Mouse (Mus musculus): ENCODE data around the gene Nub1.

Nub1 gene

DNA sequence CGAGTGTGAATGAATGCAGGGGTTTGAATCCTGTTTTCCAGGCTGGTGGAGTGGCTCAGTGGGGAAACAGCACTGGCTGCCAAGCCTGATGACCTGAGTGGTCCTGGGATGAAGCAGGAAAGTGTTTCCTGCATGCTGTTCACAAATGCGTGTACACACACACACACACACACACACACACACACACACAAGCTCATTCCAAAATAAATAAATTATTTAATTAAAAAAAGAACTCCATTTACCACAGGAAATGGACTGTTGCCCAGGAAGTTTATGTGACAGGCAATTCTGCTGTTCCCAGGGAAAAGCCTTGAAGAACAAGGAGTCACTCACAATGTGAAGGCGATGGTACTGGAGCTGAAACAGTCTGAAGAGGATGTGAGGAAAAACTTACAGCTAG lies 11.4 kb downstream of the Nub1 start:
- DNase-seq (ENCODE audit: low read depth, low spot score), result no peak

DNA sequence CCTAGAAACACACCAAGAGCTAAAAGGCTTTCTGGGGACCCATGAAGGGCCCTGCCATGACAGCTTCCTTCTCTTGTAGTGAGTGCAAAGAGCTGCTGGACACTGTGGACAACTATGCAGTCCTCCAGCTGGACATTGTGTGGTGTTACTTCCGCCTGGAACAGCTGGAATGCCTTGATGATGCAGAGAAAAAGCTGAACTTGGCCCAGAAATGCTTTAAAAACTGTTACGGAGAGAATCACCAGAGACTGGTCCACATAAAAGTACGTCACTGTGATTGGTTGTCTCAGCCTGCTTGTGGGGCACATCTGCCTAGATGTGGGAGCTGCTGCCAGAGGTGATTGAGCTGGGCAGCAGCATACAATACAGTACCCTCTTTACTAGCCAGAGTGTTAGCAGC lies 15.9 kb downstream of the Nub1 start:
- DNase-seq (ENCODE audit: low read depth, low spot score), result no peak

DNA sequence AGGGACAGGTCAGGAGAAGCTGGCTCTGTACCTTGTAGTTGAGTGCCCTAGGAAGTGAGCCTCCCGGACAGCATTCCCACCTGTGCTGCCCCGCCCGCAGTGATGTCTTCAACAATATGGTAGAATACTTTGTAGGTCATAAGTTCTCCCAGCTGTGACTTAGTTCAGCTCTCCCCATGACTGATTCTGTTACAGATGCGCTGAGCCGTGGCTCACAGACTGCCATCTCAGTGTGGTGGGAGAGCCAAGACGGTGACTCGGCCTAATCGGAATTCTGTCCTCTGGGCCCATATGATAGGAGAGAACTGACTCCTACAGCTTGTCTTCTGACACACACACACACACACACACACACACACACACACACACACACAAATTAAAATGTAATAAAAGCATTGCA lies 19.3 kb downstream of the Nub1 start:
- DNase-seq (ENCODE audit: low read depth, low spot score), result no peak

DNA sequence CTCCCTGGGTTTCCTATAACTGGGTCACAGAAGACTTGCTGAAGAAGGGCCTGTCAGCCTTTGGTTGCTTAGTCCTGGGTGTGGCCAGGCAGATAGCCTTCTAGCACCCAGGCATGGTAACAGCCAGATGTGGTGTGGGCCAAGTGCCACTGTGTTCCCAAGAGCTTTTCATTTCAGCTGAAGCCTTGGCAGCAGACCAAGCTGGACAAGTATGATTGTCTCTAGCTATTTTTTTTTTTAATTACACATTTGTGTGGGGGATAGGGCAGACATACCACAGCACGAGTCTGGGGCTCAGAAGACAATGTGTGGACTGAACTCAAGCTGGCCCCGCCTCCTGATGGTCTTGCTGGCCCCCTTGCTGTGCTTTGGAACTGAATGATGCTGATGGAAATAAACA lies 24.6 kb downstream of the Nub1 start:
- DNase-seq (ENCODE audit: low read depth, low spot score), result no peak

DNA sequence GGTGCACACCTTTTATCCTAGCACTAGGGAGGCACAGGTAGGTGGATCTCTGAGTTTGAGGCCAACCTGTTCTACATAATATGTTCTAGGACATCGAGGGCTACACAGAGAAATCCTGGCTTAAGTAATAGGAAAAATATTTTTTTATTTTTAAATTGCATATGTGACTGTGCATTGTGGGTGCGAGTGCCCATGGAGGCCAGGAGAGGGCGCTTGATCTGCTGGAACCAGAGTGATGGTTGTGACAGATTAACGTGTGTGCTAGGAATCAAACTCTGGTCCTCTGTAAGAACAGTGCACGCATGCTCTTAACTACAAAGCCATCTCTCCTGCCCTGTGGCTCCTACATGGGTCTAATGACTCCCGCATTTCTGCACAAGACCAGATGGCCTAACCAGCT lies 26.3 kb downstream of the Nub1 start:
- DNase-seq (ENCODE audit: low read depth, low spot score), result no peak

DNA sequence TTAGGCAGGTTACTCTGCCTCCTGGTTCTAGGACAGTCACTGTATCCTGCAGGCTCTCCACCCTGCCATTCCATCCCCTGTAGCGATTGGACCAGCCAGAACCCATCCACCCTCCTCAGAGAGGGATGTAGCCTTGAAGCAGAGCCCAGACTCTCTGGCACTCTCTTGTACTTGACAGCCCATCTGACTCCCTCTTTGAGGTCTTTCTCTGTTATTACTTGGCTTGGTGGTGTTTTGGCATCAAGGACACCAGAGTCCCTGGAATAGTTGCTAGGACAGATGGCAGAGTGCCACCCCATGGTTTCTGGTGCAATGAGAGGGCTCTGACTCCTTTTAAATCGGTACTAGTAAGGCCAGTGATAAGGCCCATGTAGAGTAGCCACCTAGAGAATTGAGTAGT lies 27.9 kb downstream of the Nub1 start:
- DNase-seq (ENCODE audit: low read depth, low spot score), result peak; percentile 34

DNA sequence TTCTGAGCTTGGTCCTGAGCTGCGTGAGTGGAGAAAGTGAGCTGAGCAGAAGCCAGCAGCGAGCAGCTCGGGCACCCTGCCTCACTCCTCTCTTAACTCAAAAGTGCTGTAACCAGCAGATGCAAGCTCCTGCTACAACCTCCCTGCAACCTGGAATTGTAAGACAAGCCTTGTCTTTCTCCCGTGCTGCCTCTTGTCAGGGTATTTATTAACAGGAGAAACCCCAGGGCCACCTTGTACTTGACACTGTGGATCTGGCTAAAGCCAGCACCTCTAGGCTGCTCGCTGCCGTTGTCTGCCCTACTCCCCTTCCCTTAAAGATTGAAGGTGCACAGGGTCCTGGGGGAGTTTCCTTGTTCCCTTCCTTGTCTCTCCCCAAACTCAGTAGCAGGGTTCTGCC lies 28.7 kb downstream of the Nub1 start:
- no peak for DNase-seq (ENCODE audit: low read depth, low spot score)

DNA sequence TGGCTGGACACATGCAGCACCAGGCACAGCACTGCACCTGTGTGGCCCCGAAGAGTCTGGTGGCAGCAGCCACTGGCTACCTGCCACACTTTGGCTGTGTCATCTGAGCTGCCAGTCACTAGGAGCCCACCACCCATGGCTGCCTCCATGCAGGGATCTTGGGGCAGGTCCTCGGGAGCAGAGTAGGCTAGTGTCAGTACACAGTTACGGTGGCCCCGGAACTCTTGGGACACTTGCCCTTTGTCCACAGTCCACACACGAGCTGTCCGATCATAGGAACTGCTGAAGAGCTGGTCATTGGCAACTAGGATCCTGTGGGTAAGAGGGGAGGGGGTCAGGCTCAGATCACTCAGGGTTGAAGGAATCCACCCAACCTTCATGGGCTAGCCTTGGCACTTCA lies 32.7 kb downstream of the Nub1 start:
- no peak for DNase-seq (ENCODE audit: low read depth, low spot score)

DNA sequence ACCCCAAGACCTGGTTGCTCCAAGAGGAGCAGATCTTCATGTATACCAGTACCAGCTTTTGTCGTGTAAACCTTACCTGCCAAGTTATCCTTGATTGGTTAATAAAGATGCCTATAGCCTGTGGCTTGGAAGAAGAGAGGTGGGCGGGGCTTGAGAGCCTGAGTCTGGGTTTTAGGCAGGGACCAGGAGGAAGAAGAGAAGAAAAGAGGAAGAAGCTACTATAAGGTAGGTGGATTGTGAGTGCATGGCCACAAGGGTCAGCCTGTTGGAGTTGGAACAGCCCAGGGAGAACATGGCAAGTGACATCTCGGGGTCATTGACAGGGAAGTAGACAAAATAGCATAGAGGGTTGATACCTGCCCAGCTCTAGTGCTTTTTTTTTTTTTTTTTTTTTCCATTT lies 34.5 kb downstream of the Nub1 start:
- no peak for DNase-seq (ENCODE audit: low read depth, low spot score)

DNA sequence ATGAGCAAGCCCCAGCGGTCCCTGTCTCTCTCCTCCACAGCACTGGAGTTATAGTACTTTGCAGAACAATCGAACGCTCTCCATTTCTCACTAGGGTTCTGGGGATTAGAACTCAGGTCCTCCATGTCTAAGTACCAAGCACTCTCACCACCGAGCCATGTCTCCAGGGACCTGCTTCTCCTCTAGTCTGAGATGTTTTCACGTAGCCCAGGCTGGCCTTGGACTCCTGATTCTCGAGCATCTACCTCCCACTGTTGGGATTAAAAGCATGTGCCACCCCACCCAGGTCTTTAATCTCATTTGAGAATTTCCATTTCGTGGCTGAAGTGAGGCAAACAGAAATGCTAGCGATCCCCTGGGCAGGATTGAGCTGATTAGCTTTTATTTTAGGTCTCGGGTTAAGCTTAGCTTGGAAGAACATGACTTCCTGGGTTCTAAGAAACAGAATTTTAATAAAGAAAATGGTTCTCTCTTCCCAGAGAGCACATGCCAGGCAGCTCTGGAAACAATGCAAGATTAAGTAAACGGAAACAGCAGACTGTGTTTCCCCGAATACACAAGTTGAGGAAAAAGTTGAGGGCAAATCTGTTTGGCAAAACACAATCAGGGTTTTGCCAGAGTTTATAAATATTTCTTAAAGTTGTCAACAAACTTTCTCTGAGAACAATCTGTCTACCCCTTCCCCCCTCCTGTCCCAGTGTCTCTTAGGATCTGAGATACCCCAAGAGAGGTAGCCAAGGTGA lies 38.4 kb downstream of the Nub1 start:
- no peak for DNase-seq (ENCODE audit: low read depth, low spot score)

DNA sequence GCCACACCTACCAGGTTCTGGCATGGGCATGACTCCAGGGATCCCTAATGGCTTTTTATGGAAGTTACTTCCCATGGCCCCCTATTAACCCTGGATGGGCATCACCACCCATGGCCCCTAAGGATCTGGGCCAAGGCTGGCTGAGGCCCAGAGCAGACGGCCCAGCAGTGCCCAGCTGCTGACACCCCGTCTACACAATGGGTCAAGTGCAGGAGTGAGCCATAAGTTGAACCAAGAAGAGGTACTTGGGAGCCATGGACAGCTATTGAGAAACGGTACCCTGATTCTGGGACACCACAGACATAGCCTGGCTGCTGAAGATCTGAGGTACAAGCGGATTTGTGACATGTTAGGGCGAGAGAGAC lies 38.9 kb downstream of the Nub1 start:
- DNase-seq (ENCODE audit: low read depth, low spot score), result no peak

DNA sequence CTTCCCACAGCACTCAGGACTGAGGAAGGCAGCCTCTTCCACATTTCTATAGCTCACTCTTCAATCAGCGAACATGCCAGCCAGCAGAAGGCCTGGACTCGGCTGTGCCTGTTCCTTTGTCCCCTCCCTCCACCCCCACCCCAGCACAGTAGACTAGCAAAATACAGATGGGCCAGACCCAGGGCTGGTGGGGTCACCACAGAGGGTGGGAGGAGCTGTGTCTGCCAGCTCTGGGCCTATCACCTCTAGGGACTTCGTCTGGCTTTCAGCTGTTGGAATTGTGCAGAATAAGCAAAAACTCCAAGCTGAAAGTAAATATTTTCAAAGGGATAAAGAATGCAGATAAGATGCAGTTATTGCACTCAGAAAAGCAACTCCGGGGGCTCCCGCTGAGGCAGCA lies 39.5 kb downstream of the Nub1 start:
- no peak for DNase-seq (ENCODE audit: low read depth, low spot score)

DNA sequence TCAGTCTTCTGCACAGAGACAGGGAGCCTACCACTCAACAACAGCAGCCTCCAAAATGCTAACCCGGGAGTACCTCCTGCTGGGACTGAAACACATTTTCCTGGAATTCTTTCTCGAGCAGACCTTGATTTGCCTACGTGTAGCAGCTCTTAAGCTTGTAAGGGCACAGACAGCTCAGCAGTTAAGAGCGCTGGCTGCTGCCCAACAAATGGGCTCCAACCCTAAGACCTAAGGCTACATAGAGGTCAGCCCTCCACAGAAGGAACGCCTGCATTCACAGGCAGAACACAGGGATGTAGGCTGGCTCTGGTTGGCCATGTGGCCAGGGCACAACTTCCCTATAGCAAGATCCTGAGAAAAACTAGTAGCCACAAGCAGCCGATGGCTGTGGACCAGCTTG lies 40.6 kb downstream of the Nub1 start:
- no peak for DNase-seq (ENCODE audit: low read depth, low spot score)

DNA sequence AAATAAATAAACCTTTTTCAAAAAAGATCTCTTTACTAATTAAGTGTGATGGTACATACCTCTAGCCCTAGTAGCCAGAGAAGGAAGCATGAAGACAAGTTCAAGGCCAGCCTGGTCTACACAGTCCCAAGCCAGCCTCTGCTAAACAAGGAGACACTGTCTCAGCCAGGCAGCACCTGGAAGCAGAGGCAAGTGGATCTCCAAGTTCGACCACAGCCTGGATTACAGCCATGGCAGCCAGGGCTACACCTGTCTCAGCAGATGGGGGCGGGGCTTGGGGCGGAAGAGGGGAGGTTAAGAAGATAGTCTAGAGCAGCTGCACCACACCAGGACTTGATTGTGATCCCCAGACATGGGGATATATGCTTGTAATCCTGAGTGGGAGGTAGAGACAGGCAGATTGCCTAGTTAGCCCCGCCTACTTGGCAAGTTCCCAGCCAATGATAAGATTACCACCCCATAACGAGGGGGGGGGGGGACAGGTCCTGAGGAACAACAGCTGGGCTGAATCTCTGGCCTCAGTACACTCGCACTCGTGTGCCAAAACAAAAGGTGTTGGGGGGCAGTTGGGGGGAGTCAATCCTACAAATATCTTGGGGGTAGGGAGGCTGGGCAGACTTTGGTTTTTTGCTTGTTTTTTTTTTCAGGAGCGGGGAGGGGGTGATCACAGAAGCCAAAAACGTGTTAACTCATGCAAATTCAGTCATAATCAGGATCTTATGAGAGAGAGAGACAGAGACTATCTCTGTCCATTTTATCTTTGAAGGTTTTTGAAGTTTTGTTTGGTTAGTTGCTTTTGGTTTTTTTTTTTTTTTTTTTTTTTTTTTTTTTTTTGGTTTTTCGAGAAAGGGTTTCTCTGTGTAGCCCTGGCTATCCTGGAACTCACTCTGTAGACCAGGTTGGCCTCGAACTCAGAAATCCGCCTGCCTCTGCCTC lies 41.8 kb downstream of the Nub1 start:
- no peak for DNase-seq (ENCODE audit: low read depth, low spot score)

DNA sequence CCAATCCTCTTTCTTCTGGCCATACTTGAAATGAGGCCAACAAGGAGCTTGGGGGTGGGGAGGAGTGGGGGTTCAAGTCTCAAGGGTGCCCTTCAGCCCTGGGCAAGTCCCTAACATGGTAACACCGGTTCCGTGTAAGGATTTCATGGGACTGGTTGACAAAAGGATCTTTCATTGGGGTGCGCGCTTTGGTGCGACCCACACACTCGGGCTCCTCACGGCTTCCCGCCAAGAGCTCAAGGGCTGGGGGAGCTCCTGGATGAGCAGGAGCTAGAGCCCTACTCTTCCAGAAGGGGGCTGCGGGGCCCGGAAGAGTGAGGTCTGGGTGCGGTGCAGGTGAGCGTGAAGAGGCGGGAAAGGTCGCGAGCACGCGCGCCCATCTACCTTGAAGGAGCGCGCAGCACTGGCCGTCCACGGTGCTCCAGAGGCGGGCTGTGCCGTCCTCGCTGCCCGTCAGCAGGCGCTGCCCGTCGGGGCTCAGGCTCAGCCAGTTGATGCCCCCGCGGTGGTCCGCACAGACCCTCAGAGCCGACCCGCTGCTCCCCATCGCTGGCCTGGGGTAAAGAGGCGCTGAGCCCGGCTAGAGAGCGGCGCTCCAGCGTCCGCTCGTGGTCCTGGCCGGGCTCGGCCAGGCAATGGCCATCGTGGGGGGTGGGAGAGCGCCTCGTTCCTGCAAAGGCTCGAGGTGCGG lies 44.6 kb downstream of the Nub1 start:
- DNase-seq (ENCODE audit: low read depth, low spot score), result no peak

DNA sequence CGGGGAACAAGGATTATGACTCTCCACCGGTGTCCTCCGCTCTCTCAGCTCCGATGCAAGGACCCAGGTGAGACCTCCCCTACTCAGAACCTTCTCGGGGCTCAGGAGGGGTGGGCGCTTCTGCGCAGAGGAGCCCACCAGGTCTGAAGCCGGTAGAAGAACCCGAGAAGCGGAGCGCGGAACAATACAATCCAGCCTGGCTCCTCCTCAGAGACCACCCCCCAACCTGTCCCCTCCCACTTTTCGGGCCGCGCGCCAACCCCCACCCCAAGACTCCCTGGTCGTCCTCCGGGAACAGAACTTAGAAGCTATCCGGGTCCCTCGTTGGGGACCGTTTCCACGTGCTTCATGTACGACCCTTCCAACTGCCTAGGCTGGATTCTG lies 45.1 kb downstream of the Nub1 start, which contains the start of gene Wdr86:
Wdr86 (minus strand) TSS at position 240 of the 384 bp plus-strand sequence.
- no peak for DNase-seq (ENCODE audit: low read depth, low spot score)

DNA sequence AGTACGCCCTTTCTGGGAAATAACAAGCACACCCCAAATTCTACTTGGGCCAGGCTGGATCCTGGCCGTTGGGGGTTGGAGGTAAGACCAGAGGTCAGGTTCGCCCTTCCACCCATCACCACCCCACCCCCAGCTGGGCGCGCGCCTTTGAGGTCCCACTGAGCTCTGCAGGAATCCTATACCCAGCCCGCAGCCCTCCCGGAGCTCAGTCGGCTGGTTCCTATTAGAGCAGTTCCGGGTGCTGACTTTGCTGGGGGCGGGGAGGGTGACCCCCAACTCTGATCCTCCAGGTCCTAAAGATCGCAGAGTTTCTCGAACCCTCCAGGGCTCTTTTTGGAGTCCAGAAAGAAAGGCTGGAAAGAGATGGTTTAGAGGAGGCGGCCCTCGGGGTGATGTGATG lies 45.7 kb downstream of the Nub1 start:
- no peak for DNase-seq (ENCODE audit: low read depth, low spot score)

DNA sequence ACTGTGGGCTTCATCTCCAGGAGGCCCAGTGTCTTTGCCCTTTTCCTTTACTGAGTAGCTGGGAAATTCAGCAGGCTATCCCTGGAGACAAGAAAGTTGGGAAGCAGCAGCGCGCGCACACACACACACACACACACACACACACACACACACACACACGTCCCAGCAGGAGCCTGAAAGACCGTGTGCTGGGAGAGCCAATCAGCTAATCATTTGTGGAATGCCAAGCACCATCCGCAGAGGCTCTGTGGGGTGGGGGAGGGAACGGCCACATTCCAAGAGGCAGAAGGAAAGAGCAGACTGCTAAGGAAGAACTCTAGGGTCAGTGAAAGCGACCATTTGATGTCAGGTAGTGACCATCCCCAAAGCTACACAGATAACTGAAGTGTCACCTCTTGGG lies 47.8 kb downstream of the Nub1 start:
- DNase-seq (ENCODE audit: low read depth, low spot score), result no peak

DNA sequence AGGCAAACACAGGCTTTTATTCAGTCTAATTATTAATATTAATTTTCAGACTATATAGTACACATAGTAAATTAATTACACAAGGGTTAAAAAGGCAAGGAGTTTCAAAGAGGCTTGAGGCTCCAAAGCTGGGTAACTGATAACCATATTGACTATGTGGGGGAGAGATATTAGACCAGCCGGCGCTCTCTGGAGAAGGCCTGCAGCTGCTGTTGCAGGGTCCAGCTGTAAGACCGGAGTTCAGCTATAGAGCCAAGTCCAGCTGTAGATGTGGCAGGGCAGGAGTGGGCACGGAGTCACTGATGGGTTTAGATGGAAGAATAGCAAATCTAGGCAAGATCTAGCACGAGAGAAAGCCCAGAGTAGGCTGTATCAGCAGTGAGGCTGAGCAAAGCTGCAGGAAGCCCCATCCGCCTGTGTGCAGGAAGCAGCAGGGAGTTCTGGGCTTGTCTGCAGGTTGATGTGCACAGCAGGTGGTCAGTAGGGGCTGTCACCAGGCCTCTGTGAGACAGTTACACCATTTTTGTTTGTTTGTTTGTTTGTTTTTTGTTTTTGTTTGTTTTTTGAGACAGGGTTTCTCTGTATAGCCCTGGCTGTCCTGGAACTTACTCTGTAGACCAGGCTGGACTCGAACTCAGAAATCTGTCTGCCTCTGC lies 48.6 kb downstream of the Nub1 start:
- no peak for DNase-seq (ENCODE audit: low read depth, low spot score)

DNA sequence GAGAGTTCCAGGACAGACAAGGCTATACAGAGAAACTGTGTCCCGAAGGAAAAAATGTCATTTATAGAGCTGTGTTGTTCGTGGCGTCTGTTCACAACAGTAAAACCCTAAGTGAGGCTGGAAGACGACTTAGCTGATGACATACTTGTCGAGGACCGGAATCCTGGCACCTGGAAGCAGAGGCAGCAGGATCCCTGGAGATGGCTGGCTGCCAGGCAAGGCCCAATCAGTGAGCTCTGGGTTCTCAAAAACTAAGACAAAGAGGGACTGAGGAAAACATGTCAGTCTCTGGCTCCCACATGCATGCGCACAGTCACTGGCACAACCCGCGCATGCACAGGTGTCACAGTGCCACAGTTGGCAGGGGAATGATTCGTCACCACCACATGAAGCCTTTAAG lies 52.3 kb downstream of the Nub1 start:
- DNase-seq (ENCODE audit: low read depth, low spot score), result no peak

DNA sequence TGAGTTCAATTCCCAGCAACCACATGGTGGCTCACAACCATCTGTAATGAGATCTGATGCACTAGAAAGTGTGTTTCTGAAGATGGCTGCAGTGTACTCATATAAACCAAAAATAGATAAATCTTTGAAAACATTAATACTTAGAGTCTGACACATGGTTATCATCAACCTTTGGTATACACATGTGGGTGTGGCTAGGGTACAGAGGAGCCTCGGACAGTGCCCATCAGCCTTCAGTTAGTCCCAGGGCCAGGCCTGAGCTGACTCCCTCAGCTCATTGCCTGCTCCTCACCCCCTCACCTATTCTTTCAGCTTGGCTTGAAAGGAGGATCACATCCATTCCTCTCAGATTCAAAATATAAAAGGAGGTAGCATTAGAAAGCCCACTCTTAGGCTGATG lies 53.2 kb downstream of the Nub1 start:
- no peak for DNase-seq (ENCODE audit: low read depth, low spot score)

DNA sequence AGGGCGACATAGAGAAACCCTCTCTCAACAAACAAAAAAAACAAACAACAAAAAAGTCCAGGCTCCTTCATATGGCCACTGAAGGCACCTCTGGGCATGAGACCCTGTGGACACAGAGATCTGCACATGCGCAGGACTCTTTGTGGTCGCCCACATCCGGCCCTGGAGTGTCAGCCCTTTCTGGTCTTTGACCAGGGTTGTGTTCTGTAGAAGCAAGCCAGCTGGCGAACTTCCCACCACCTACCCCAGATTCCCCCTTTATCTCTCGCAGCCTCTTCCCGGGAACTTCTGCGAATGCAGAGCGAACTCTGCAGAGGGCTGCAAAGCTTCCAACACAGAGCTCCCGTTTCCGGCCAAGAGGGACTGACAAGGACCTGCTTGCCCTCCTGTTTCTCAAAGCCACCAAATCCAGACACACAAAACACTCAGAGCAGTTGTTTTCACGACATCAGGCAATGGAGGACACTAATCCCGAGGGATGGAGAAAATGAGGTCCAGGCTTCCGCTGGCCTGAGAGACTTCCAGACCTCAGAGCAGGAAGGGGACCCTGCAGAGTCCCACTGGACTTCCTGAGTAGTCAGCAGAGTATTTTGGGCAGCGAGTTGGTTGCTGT lies 53.9 kb downstream of the Nub1 start:
- no peak for DNase-seq (ENCODE audit: low read depth, low spot score)
